Mouse (Mus musculus) left cerebral cortex, adult 11 months (tissue): Measurements from ENCODE around the gene Nsmce4a.
"Not testable (repeated sequence)": the region's sequence is repeated elsewhere in the genome, so short reads cannot be mapped to it uniquely, and the experiment has no call there.

Experiments used
- DNase-seq: peaks from one replicate; pipeline ENCODE4 v3.0.0; 2022; ENCODE audit warnings: low spot score

The Nsmce4a gene

GRCm38 (mm10) chr7:130572821-130573220, at the start of gene Nsmce4a:
TSS of gene Nsmce4a (minus strand) at chr7:130573118.
- DNase-seq = no peak

- DNase-seq = no peak
These were observed 49.4 kb upstream of the Nsmce4a start for GRCm38 (mm10) chr7:130622359-130622758.

- no peak for DNase-seq
These were observed 49.0 kb upstream of the Nsmce4a start for GRCm38 (mm10) chr7:130621953-130622352.

- no peak for DNase-seq
These were observed 48.1 kb upstream of the Nsmce4a start for GRCm38 (mm10) chr7:130621068-130621467.

GRCm38 (mm10) chr7:130617591-130617990, 44.7 kb upstream of the Nsmce4a start:
- no peak for DNase-seq

- DNase-seq = no peak
These were observed 41.1 kb upstream of the Nsmce4a start for GRCm38 (mm10) chr7:130613973-130614372.

GRCm38 (mm10) chr7:130606958-130607357, 34.0 kb upstream of the Nsmce4a start:
- DNase-seq = no peak

GRCm38 (mm10) chr7:130605111-130605510, 32.2 kb upstream of the Nsmce4a start:
- no peak for DNase-seq

GRCm38 (mm10) chr7:130604390-130604789, 31.5 kb upstream of the Nsmce4a start:
- no peak for DNase-seq

GRCm38 (mm10) chr7:130603556-130603955, 30.6 kb upstream of the Nsmce4a start:
- peak; percentile 51 for DNase-seq

- DNase-seq = no peak
These were observed 29.9 kb upstream of the Nsmce4a start for GRCm38 (mm10) chr7:130602804-130603203.

GRCm38 (mm10) chr7:130600546-130600945, 27.6 kb upstream of the Nsmce4a start:
- DNase-seq = no peak

- no peak for DNase-seq
These were observed 27.2 kb upstream of the Nsmce4a start for GRCm38 (mm10) chr7:130600074-130600473.

GRCm38 (mm10) chr7:130597546-130597945, 24.6 kb upstream of the Nsmce4a start:
- no peak for DNase-seq

- DNase-seq = not testable (repeated sequence)
These were observed 23.3 kb upstream of the Nsmce4a start for GRCm38 (mm10) chr7:130596079-130596855.

- DNase-seq = not testable (repeated sequence)
These were observed 20.7 kb upstream of the Nsmce4a start for GRCm38 (mm10) chr7:130593375-130594239.

- DNase-seq = not testable (repeated sequence)
These were observed 20.1 kb upstream of the Nsmce4a start for GRCm38 (mm10) chr7:130592975-130593374.

GRCm38 (mm10) chr7:130590845-130591437, 18.0 kb upstream of the Nsmce4a start:
- DNase-seq = no peak

- no peak for DNase-seq
These were observed 17.3 kb upstream of the Nsmce4a start for GRCm38 (mm10) chr7:130590081-130590828.

- no peak for DNase-seq
These were observed 13.7 kb upstream of the Nsmce4a start for GRCm38 (mm10) chr7:130586521-130587072.

GRCm38 (mm10) chr7:130578607-130579006, 5.7 kb upstream of the Nsmce4a start:
- no peak for DNase-seq

- DNase-seq = no peak
These were observed 5.1 kb upstream of the Nsmce4a start for GRCm38 (mm10) chr7:130578066-130578465.
